Mouse (Mus musculus): ENCODE measurements around the gene Thsd7a. TPM values are rescaled to one million over a fixed set of nuclear protein-coding genes. Genes with fewer than 3 reads are reported as not detected.

Thsd7a gene
- polyA plus RNA-seq, 1 experiment = 2.4 TPM

- Histone ChIP-seq H3K27ac (ENCODE audit: insufficient read depth, low read length) (no peak overlapping the region), H3K36me3 (ENCODE audit: control insufficient read depth, insufficient read depth, low read length, poor library complexity, severe bottlenecking) (no peaks in the 10 kb centered on the region), H3K4me3 (ENCODE audit: low read depth, low read length) (no peak overlapping the region), H3K4me1 (ENCODE audit: control insufficient read depth, insufficient read depth, low read length) (no peaks in the 10 kb centered on the region), H3K9ac (ENCODE audit: low read depth, poor library complexity, severe bottlenecking) (no peak overlapping the region), H3K9me3 (replicated peaks; ENCODE audit: control insufficient read depth, insufficient read depth, low read length, poor library complexity, severe bottlenecking) (no peaks in the 10 kb centered on the region), H3K27me3 (ENCODE audit: control insufficient read depth, insufficient read depth, low read length, poor library complexity, severe bottlenecking) (no peaks in the 10 kb centered on the region)
- TF ChIP-seq EP300 (IDR thresholded peaks at IDR 0.05; ENCODE audit: insufficient read depth, low read depth, low read length) (no peak), POLR2A (IDR thresholded peaks at IDR 0.05; ENCODE audit: insufficient read depth, low read length) (no peak)
Observed at GRCm38 (mm10) chr6:12397776-12398522, 351.3 kb downstream of the Thsd7a start.

- Histone ChIP-seq H3K9me3 (replicated peaks; ENCODE audit: control insufficient read depth, insufficient read depth, low read length, poor library complexity, severe bottlenecking) (no peaks in the 10 kb centered on the region), H3K9ac (ENCODE audit: low read depth, poor library complexity, severe bottlenecking) (no peak overlapping the region), H3K36me3 (ENCODE audit: control insufficient read depth, insufficient read depth, low read length, poor library complexity, severe bottlenecking) (no peaks in the 10 kb centered on the region), H3K4me1 (ENCODE audit: control insufficient read depth, insufficient read depth, low read length) (no peaks in the 10 kb centered on the region), H3K4me3 (ENCODE audit: low read depth, low read length) (no peak overlapping the region), H3K27ac (ENCODE audit: insufficient read depth, low read length) (no peak overlapping the region), H3K27me3 (ENCODE audit: control insufficient read depth, insufficient read depth, low read length, poor library complexity, severe bottlenecking) (no peaks in the 10 kb centered on the region)
- no peak for TF ChIP-seq POLR2A (IDR thresholded peaks at IDR 0.05; ENCODE audit: insufficient read depth, low read length)
- no peak for TF ChIP-seq EP300 (IDR thresholded peaks at IDR 0.05; ENCODE audit: insufficient read depth, low read depth, low read length)
- TF ChIP-seq CTCF (IDR thresholded peaks at IDR 0.05; ENCODE audit: low read depth, low read length) = no peak
Observed at GRCm38 (mm10) chr6:12393574-12394380, 355.4 kb downstream of the Thsd7a start.

- TF ChIP-seq POLR2A (IDR thresholded peaks at IDR 0.05; ENCODE audit: insufficient read depth, low read length) (no peak), EP300 (IDR thresholded peaks at IDR 0.05; ENCODE audit: insufficient read depth, low read depth, low read length) (no peak), CTCF (IDR thresholded peaks at IDR 0.05; ENCODE audit: low read depth, low read length) (no peak)
- H3K4me1 ChIP-seq (ENCODE audit: control insufficient read depth, insufficient read depth, low read length) = no peaks in the 10 kb centered on the region
- no peaks in the 10 kb centered on the region for H3K36me3 ChIP-seq (ENCODE audit: control insufficient read depth, insufficient read depth, low read length, poor library complexity, severe bottlenecking)
- no peak overlapping the region for H3K4me3 ChIP-seq (ENCODE audit: low read depth, low read length)
- H3K27me3 ChIP-seq (ENCODE audit: control insufficient read depth, insufficient read depth, low read length, poor library complexity, severe bottlenecking) = no peaks in the 10 kb centered on the region
- H3K9me3 ChIP-seq (replicated peaks; ENCODE audit: control insufficient read depth, insufficient read depth, low read length, poor library complexity, severe bottlenecking) = no peaks in the 10 kb centered on the region
- H3K27ac ChIP-seq (ENCODE audit: insufficient read depth, low read length) = no peak overlapping the region
- no peak overlapping the region for H3K9ac ChIP-seq (ENCODE audit: low read depth, poor library complexity, severe bottlenecking)
Observed at GRCm38 (mm10) chr6:12386731-12387130, 362.5 kb downstream of the Thsd7a start.

- TF ChIP-seq CTCF (IDR thresholded peaks at IDR 0.05; ENCODE audit: low read depth, low read length) (no peak), EP300 (IDR thresholded peaks at IDR 0.05; ENCODE audit: insufficient read depth, low read depth, low read length) (no peak), POLR2A (IDR thresholded peaks at IDR 0.05; ENCODE audit: insufficient read depth, low read length) (no peak)
- Histone ChIP-seq H3K27ac (ENCODE audit: insufficient read depth, low read length) (no peak overlapping the region), H3K27me3 (ENCODE audit: control insufficient read depth, insufficient read depth, low read length, poor library complexity, severe bottlenecking) (no peaks in the 10 kb centered on the region), H3K9me3 (replicated peaks; ENCODE audit: control insufficient read depth, insufficient read depth, low read length, poor library complexity, severe bottlenecking) (no peaks in the 10 kb centered on the region), H3K9ac (ENCODE audit: low read depth, poor library complexity, severe bottlenecking) (no peak overlapping the region), H3K36me3 (ENCODE audit: control insufficient read depth, insufficient read depth, low read length, poor library complexity, severe bottlenecking) (no peaks in the 10 kb centered on the region), H3K4me1 (ENCODE audit: control insufficient read depth, insufficient read depth, low read length) (no peaks in the 10 kb centered on the region), H3K4me3 (ENCODE audit: low read depth, low read length) (no peak overlapping the region)
Observed at GRCm38 (mm10) chr6:12385591-12385990, 363.6 kb downstream of the Thsd7a start.

GRCm38 (mm10) chr6:12381136-12381778, 368.0 kb downstream of the Thsd7a start:
- Histone ChIP-seq H3K27ac (ENCODE audit: insufficient read depth, low read length) (no peak overlapping the region), H3K9ac (ENCODE audit: low read depth, poor library complexity, severe bottlenecking) (no peak overlapping the region), H3K9me3 (replicated peaks; ENCODE audit: control insufficient read depth, insufficient read depth, low read length, poor library complexity, severe bottlenecking) (no peaks in the 10 kb centered on the region), H3K4me1 (ENCODE audit: control insufficient read depth, insufficient read depth, low read length) (no peaks in the 10 kb centered on the region), H3K27me3 (ENCODE audit: control insufficient read depth, insufficient read depth, low read length, poor library complexity, severe bottlenecking) (no peaks in the 10 kb centered on the region), H3K4me3 (ENCODE audit: low read depth, low read length) (no peak overlapping the region), H3K36me3 (ENCODE audit: control insufficient read depth, insufficient read depth, low read length, poor library complexity, severe bottlenecking) (no peaks in the 10 kb centered on the region)
- TF ChIP-seq EP300 (IDR thresholded peaks at IDR 0.05; ENCODE audit: insufficient read depth, low read depth, low read length) = no peak
- TF ChIP-seq POLR2A (IDR thresholded peaks at IDR 0.05; ENCODE audit: insufficient read depth, low read length) = no peak
- TF ChIP-seq CTCF (IDR thresholded peaks at IDR 0.05; ENCODE audit: low read depth, low read length) = no peak

All from ES-Bruce4 (cell line).